Mouse (Mus musculus) midbrain, postnatal 0 days (tissue): Measurements from ENCODE around the gene Cdc42. TPM values are rescaled to one million over a fixed set of nuclear protein-coding genes. Genes with fewer than 3 reads are reported as not detected.

ENCODE experiments used
- ATAC-seq: fragments of 200-750 bp; cut with Nextera tagmentation; 2 replicates; pipeline ENCODE4 v1.8.0; 2017; ENCODE audit warnings: moderate number of reproducible peaks, mild to moderate bottlenecking, moderate TSS enrichment, moderate library complexity; ENCODE audit not compliant: low FRiP score
- DNase-seq: peaks from one replicate; pipeline ENCODE4 v3.0.0-alpha.2; 2015; ENCODE audit warnings: low spot score
- H3K27ac ChIP-seq: fragments of 300-500 bp; sonication (generic); 2 replicates; pipeline ENCODE4 v1.5.1; 2014; ENCODE audit warnings: low read depth, mild to moderate bottlenecking, low read length, mixed read lengths
- H3K27me3 ChIP-seq: fragments of 300-500 bp; sonication (generic); 2 replicates; pipeline ENCODE4 v1.6.1; 2014; ENCODE audit warnings: low read length, control low read depth, mixed read lengths; ENCODE audit not compliant: insufficient read depth
- H3K36me3 ChIP-seq: fragments of 300-500 bp; sonication (generic); 2 replicates; pipeline ENCODE4 v1.6.1; 2014; ENCODE audit warnings: low read length, control low read depth, mixed read lengths; ENCODE audit not compliant: insufficient read depth
- H3K4me1 ChIP-seq: fragments of 300-500 bp; sonication (generic); 2 replicates; pipeline ENCODE4 v1.6.1; 2014; ENCODE audit warnings: mild to moderate bottlenecking, control low read depth, antibody characterized with exemption, low read length, mixed read lengths; ENCODE audit not compliant: insufficient read depth
- H3K4me2 ChIP-seq: fragments of 300-500 bp; sonication (generic); 2 replicates; pipeline ENCODE4 v1.6.1; 2014; ENCODE audit warnings: low read depth, mild to moderate bottlenecking, low read length, mixed read lengths; ENCODE audit not compliant: poor library complexity, severe bottlenecking
- H3K4me3 ChIP-seq: fragments of 300-500 bp; sonication (generic); 2 replicates; pipeline ENCODE4 v1.5.1; 2014; ENCODE audit warnings: low read depth, mild to moderate bottlenecking, low read length, moderate library complexity
- H3K9ac ChIP-seq: fragments of 300-500 bp; sonication (generic); replicated peaks from 2 replicates; pipeline ENCODE4 v1.6.1; 2014; ENCODE audit warnings: mild to moderate bottlenecking, low read length, moderate library complexity, mixed read lengths; ENCODE audit not compliant: poor library complexity, severe bottlenecking
- H3K9me3 ChIP-seq: fragments of 300-500 bp; sonication (generic); 2 replicates; pipeline ENCODE4 v1.6.1; 2016; ENCODE audit warnings: low read length, control low read depth
- CTCF ChIP-seq: IDR thresholded peaks from 2 replicates; pipeline ENCODE4 v1.5.1; 2016; ENCODE audit warnings: antibody characterized with exemption, mild to moderate bottlenecking
- WGBS: fragments of 180-500 bp; shearing (Covaris S2); extraction: QIAGEN DNeasy Blood & Tissue Kit; methylation state at CpG from one replicate; pipeline ENCODE4 v1.1.7; 2014; 5-methylcytosine and 5-hydroxymethylcytosine counted together
- polyA plus RNA-seq: library from polyadenylated mRNA; unstranded; fragments of >200 nt; fragmentation: Nextera tagmentation; extraction: Ambion mirVana; gene quantifications from 2 replicates; pipeline ENCODE4 v1.2.1, GENCODE M21; 2015
- total RNA-seq: library from RNA; depleted of rRNA; stranded (reverse); fragments of >200 nt; gene quantifications from 2 replicates; pipeline ENCODE4 v1.2.3, GENCODE M21; 2014

Gene Cdc42
- total and polyA plus RNA-seq, 2 experiments from 2014 or later, result 583 to 1,182 TPM

- 53% methylated on average over 5 of the region's 5 CpGs for WGBS
- no peak for TF ChIP-seq CTCF
- DNase-seq (no peak), ATAC-seq (no peak)
- no peak overlapping the region for H3K4me2 ChIP-seq
- no peaks in the 10 kb centered on the region for H3K36me3 ChIP-seq
- no peaks in the 10 kb centered on the region for H3K27me3 ChIP-seq
- H3K9me3 ChIP-seq, result no peaks in the 10 kb centered on the region
- H3K27ac ChIP-seq, result peak overlapping the region; percentile 6; the same call in 1 of the 2 replicates
- H3K4me1 ChIP-seq, result peaks cover 4% of the 10 kb centered on the region; the same call in 1 of the 2 replicates
- H3K9ac ChIP-seq, result no peak overlapping the region
- H3K4me3 ChIP-seq, result no peak overlapping the region
Measured at GRCm38 (mm10) chr4:137367275-137368088, 10.0 kb upstream of the Cdc42 start.

GRCm38 (mm10) chr4:137366097-137366496 is 8.6 kb upstream of the Cdc42 start:
- 76% methylated on average over 4 of the region's 4 CpGs for WGBS
- Histone ChIP-seq H3K36me3 (no peaks in the 10 kb centered on the region), H3K4me2 (no peak overlapping the region), H3K27ac (no peak overlapping the region), H3K4me1 (peaks cover 4% of the 10 kb centered on the region; the same call in 1 of the 2 replicates), H3K27me3 (no peaks in the 10 kb centered on the region), H3K4me3 (no peak overlapping the region), H3K9me3 (no peaks in the 10 kb centered on the region), H3K9ac (no peak overlapping the region)
- no peak for DNase-seq
- no peak for ATAC-seq
- TF ChIP-seq CTCF, result no peak

- Histone ChIP-seq H3K9me3 (no peaks in the 10 kb centered on the region), H3K27me3 (no peaks in the 10 kb centered on the region), H3K4me3 (no peak overlapping the region), H3K4me2 (no peak overlapping the region), H3K27ac (no peak overlapping the region), H3K4me1 (peaks cover 2% of the 10 kb centered on the region; the same call in 1 of the 2 replicates), H3K9ac (no peak overlapping the region), H3K36me3 (no peaks in the 10 kb centered on the region)
- WGBS, result 83% methylated on average over 19 of the region's 19 CpGs
- no peak for ATAC-seq
- no peak for TF ChIP-seq CTCF
- no peak for DNase-seq
Measured at GRCm38 (mm10) chr4:137365356-137366062, 8.0 kb upstream of the Cdc42 start.

GRCm38 (mm10) chr4:137364826-137365225 is 7.3 kb upstream of the Cdc42 start:
- DNase-seq (no peak), ATAC-seq (no peak)
- Histone ChIP-seq H3K9ac (no peak overlapping the region), H3K9me3 (no peaks in the 10 kb centered on the region), H3K27ac (no peak overlapping the region), H3K4me2 (no peak overlapping the region), H3K4me3 (no peak overlapping the region), H3K36me3 (no peaks in the 10 kb centered on the region), H3K4me1 (no peaks in the 10 kb centered on the region), H3K27me3 (no peaks in the 10 kb centered on the region)
- no peak for TF ChIP-seq CTCF
- 91% methylated on average over 6 of the region's 6 CpGs for WGBS

- no peaks in the 10 kb centered on the region for H3K27me3 ChIP-seq
- no peaks in the 10 kb centered on the region for H3K4me1 ChIP-seq
- H3K9me3 ChIP-seq, result no peaks in the 10 kb centered on the region
- no peak overlapping the region for H3K4me3 ChIP-seq
- H3K4me2 ChIP-seq, result no peak overlapping the region
- no peak for DNase-seq
- 84% methylated on average over 3 of the region's 3 CpGs for WGBS
- no peaks in the 10 kb centered on the region for H3K36me3 ChIP-seq
- H3K27ac ChIP-seq, result no peak overlapping the region
- TF ChIP-seq CTCF, result no peak
- no peak overlapping the region for H3K9ac ChIP-seq
- no peak for ATAC-seq
Measured at GRCm38 (mm10) chr4:137360996-137361395, 3.5 kb upstream of the Cdc42 start.
